25 mouse cellular contexts compared by ENCODE assay signal in the genomic region with DNA sequence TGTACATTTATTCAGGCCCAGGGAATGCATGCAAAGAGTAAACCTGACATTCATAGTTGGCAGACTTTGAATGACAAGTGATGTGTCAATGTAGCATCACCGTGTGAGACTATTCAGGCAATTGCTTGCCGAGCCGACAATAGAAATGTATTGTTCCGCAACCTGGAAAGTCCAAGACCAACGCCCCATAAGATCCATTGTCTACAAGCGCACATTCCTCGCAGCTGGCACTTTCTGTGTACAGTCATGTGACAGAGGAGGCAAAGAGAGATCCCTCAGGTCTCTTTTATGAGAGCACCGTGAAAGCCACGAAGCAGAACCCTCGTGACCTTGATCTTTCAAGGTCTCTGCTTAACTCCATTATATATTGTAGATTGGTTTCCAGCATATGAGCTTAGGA.
"Had no signal": no experiment of that assay in that cellular context is flagged by ENCODE, and none has a peak within 500 bp of the region (broad histone marks: within the 10 kb centered on the region; RNA-seq: fewer than 3 reads in every experiment).

No protein-coding gene starts in this region.

- DNase-seq: gastrocnemius, postnatal 14 days; gastrocnemius, postnatal 36 days; heart, adult 18-20 months; heart, postnatal 14 days; heart, postnatal 36 days; kidney, adult 11 months; kidney, adult 2 months; kidney, adult 9 months; kidney, postnatal 14 days; kidney, postnatal 36 days; layer of hippocampus, adult 9-11 months; layer of hippocampus, postnatal 36 days; left cerebral cortex, postnatal 4 days had no signal

- H3K9ac ChIP-seq: heart, embryonic 13.5 days; heart, embryonic 15.5 days; hindbrain, embryonic 13.5 days; hindbrain, embryonic 15.5 days; kidney, embryonic 15.5 days; limb, embryonic 13.5 days; limb, embryonic 15.5 days; liver, embryonic 12.5 days; liver, embryonic 14.5 days had no signal

- H3K27ac ChIP-seq: heart, embryonic 10.5 days; heart, embryonic 13.5 days; heart, embryonic 15.5 days; hindbrain, embryonic 13.5 days; hindbrain, embryonic 15.5 days; hindbrain, postnatal 0 days; kidney, embryonic 15.5 days; kidney, postnatal 0 days; limb, embryonic 13.5 days; limb, embryonic 15.5 days; liver, embryonic 12.5 days; liver, embryonic 14.5 days had no signal

- H3K4me1 ChIP-seq: liver, embryonic 12.5 days had no signal

- H3K4me3 ChIP-seq: heart, embryonic 10.5 days; heart, embryonic 13.5 days; heart, embryonic 15.5 days; hindbrain, embryonic 13.5 days; hindbrain, embryonic 15.5 days; kidney, embryonic 15.5 days; limb, embryonic 13.5 days; limb, embryonic 15.5 days; liver, embryonic 12.5 days had no signal

- H3K9me3 ChIP-seq: heart, embryonic 10.5 days; heart, embryonic 13.5 days; heart, embryonic 15.5 days; hindbrain, embryonic 13.5 days; hindbrain, embryonic 15.5 days; kidney, embryonic 15.5 days; limb, embryonic 13.5 days; limb, embryonic 15.5 days; liver, embryonic 12.5 days had no signal

- H3K36me3 ChIP-seq: heart, embryonic 10.5 days; heart, embryonic 13.5 days; heart, embryonic 15.5 days; hindbrain, embryonic 13.5 days; hindbrain, embryonic 15.5 days; kidney, embryonic 15.5 days; limb, embryonic 13.5 days; limb, embryonic 15.5 days; liver, embryonic 12.5 days had no signal
